Mouse (Mus musculus) left cerebral cortex, adult 2 months (tissue): Measurements from ENCODE around the gene Crp. TPM values are rescaled to one million over a fixed set of nuclear protein-coding genes. Genes with fewer than 3 reads are reported as not detected.

ENCODE experiments used
- DNase-seq, 2 experiments: peaks; one replicate each; pipeline ENCODE4 v3.0.0; 2021 to 2022; ENCODE audit warnings: low spot score in 2 of 2, mixed read lengths in 1 of 2; ENCODE audit errors: extremely low spot score in 1 of 2
- H3K27ac ChIP-seq: fragments of 200-600 bp; 2 replicates; pipeline ENCODE4 v1.8.1; 2022
- H3K4me3 ChIP-seq: fragments of 200-600 bp; 2 replicates; pipeline ENCODE4 v1.8.1; 2022
- CTCF ChIP-seq: fragments of 200-600 bp; IDR thresholded peaks from 2 replicates; pipeline ENCODE4 v1.8.1; 2022; ENCODE audit warnings: antibody characterized with exemption, mild to moderate bottlenecking, moderate library complexity
- intact Hi-C: fragments of 180-260 bp; cut with DNase I; formaldehyde crosslinking; loops from one replicate; pipeline ENCODE4 v1.15.1; 2025
- total RNA-seq, 2 experiments: library from RNA; stranded (reverse); gene quantifications; 2 replicates each; pipeline ENCODE4 v1.2.3; 2021

Gene Crp
- total RNA-seq, 2 experiments from 2014 or later, result not detected

DNA sequence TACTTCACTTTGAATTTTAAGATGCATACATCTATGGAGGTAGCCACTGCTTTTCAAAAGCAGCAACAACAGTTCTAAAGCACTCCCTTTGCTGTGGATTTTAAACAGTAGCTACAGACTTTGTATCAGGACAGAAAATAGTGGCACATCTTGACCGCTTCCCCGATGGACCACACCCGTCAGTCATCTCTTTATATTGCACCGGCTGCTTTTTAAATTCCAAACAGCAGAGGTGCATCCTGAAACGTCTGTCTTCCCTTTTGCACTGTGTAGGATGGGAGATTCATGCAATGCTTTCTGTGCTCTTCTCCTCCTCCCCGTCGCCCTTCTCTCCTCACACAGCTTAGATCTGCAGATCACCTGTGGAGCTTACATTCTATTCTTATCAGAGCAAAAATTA, 57.3 kb downstream of the Crp start:
- H3K27ac ChIP-seq, result no peak overlapping the region
- no peak for TF ChIP-seq CTCF
- DNase-seq, result no peak
- H3K4me3 ChIP-seq, result no peak overlapping the region
- intact Hi-C loops, result loop anchor here (10.0 kb wide), 2 partner anchors 200 to 610 kb away; partner anchors contain the start of genes Cadm3 and Olfr16

DNA sequence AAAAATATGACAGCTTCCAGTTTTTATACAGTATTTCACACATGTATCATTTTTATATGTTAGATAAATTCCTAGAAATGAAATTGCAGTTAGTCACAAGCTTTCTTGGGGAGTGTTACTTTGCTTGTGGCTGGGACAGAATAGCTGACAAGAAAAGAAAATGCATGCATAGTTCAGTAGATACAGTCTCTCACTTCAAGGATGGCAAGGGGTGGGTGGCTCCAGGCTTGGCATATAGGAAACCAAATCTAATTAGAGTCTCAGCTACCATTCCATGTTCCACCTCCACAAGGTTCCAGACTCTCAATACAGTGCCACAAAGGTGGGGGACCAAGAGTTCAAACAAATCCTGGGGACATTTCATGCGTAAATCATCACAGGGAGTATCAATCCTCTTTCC, 61.7 kb downstream of the Crp start:
- no peak overlapping the region for H3K4me3 ChIP-seq
- no peak overlapping the region for H3K27ac ChIP-seq
- intact Hi-C loops, result loop anchor here (1.0 to 10.0 kb wide), 3 partner anchors 195 to 605 kb away; partner anchors contain the start of genes Cadm3 and Olfr16
- DNase-seq, result no peak
- no peak for TF ChIP-seq CTCF

DNA sequence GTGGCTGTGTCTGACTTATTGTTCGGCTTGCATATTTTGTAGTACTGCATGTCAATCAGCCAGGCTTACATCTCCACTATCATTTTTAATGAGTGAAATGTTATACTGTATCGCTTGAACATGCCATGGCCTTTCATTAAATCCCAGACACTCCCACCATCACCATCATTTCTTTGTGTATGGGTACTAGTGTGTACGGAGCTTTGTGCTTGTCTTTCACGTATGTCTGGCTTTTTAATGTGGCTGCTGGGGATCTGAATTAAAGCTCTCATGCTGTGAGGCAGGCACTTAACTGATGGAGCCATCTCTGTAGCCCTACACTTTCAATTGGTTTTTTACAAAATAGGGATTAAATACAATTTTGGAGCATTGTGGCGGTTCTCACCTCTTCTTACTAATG, 81.3 kb downstream of the Crp start:
- no peak overlapping the region for H3K27ac ChIP-seq
- no peak for TF ChIP-seq CTCF

DNA sequence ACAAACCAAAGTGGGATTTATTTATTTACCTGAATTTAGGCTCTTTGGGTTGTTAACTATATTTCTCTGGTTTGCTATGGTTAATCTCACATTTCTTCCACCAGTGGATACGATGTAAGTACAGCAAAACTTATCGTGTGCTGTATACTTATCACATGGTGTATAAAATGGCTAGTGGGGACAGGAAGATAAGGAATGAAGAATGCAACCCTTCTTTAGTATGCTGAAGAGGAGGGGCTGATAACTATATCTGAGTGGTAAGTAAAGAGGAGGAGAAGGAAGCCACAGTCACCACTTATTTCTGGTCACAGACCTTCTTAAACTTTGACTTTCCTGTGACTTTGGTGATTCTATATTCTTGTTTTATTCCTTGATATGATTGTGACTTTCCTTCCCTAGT, 87.5 kb downstream of the Crp start:
- DNase-seq, result no peak
- no peak for TF ChIP-seq CTCF
- H3K27ac ChIP-seq, result no peak overlapping the region
- intact Hi-C loops, result no loop called here
- no peak overlapping the region for H3K4me3 ChIP-seq

More for the DNA sequence above, 81.3 kb downstream of the Crp start:
- no peak for DNase-seq
- H3K4me3 ChIP-seq, result no peak overlapping the region
- intact Hi-C loops, result no loop called here

DNA sequence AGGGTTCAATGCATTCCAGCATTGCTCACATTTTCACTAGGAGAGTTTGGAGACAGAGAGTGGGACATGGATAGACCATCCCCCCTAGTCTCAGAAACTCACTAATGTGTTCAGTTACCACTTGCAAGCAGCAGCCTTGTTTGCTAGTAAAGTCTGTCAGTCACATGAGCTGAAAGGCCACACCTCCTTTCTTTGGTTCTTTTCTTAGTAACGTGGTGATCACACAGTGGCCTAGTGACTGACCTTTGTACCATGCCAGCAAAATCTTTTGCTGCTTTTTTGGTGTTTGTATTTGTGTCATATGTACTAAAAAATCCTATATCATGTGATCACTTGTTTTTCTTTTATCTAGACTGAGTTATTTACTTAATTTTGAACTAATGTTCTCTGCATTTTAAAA, 88.0 kb downstream of the Crp start:
- no peak for TF ChIP-seq CTCF
- intact Hi-C loops, result no loop called here
- no peak overlapping the region for H3K27ac ChIP-seq
- no peak overlapping the region for H3K4me3 ChIP-seq
- DNase-seq, result no peak

DNA sequence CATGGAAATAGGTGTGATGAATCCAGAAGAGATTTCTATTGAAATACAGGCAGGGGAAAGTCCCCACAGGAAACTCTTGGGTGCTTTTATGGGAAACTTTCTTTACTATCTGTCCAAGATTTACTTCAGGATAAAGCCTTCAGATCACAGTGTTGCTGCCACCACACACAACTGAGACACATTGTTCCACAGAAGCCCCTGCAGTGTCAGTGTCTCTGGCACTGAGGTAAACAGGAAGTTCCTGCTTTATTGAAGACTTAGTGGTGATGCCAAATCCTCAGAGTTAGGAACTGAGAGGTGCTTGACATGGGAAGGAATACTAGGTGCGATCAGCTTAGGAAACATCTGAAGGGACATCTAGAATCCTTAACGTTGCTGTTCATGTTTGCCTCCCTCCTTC, 131.1 kb downstream of the Crp start:
- DNase-seq, result no peak
- intact Hi-C loops, result no loop called here
- Histone ChIP-seq H3K27ac (no peak overlapping the region), H3K4me3 (no peak overlapping the region)
- TF ChIP-seq CTCF, result no peak

DNA sequence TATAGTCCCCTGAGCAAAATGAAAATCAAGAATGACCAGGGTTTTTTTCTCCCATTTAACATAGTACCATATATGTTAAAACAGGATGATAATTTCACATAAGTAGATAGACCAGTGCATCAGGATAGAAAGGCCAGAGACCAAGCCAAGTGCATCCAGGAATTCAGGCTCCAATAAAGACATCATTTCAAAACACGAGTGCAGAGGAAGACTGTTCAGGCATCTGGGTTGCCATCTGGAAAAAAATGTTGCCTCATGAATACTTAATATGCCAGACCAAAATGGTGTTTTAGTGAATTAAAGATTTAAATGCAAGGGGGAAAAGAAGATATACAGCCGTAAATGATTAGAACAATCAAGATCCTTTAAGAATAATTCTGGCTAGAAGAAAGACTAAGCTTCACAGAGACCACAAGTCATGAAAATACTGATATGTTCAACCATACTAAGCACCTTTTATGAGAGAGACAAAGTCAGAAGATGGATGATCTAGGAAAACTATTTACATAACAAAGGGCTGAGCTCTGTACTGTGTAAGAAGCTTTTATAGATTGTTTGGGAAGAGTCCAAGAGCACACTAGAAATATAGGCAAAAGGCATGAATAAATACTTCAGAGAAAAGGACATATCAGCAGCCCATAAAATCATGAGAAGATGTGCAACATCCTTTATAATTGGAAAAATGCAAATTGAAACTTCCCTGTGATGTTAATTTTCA, 149.3 kb downstream of the Crp start:
- TF ChIP-seq CTCF, result no peak
- intact Hi-C loops, result no loop called here
- Histone ChIP-seq H3K27ac (no peak overlapping the region), H3K4me3 (no peak overlapping the region)
- no peak for DNase-seq

DNA sequence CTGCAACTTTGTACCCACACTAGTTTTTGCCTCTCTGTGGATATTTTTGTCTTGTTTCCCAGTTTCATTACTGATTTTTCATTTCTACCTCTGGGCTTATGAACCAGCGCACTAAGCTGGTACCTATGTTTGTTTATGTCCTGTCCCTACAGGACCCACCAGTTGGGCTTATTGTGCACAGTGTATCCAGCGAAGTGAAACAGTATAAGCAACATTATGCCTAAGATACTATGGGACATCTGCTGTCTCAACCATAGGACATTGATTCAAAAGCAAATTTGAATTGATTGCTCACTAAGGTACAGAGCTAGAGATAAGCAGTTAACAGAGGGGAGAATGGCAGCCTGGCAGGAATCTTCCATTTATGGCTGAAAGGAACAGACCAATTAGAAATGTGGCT, 150.3 kb downstream of the Crp start:
- TF ChIP-seq CTCF, result no peak
- Histone ChIP-seq H3K27ac (no peak overlapping the region), H3K4me3 (no peak overlapping the region)
- no peak for DNase-seq
- intact Hi-C loops, result no loop called here

DNA sequence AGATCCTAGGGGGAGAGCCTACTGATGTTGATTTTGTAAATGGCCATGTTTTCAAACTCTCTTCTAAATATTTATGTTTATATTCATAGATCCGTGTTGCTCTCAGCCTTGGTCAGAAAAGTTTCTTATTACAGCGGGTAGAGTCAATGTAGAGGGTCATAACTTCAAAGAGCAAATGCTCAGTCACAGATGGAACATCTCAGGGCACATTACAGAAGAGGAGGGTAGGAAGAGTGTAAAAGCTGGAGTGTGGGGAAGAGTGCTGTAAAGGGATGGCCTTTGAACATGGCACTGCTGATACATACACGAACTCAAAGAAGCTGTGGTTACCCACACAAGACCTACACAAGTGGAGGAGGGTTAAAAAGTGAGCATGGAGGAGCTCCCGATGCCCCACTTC, 177.4 kb downstream of the Crp start:
- no peak for TF ChIP-seq CTCF
- Histone ChIP-seq H3K4me3 (no peak overlapping the region), H3K27ac (no peak overlapping the region)
- no peak for DNase-seq
- intact Hi-C loops, result no loop called here

DNA sequence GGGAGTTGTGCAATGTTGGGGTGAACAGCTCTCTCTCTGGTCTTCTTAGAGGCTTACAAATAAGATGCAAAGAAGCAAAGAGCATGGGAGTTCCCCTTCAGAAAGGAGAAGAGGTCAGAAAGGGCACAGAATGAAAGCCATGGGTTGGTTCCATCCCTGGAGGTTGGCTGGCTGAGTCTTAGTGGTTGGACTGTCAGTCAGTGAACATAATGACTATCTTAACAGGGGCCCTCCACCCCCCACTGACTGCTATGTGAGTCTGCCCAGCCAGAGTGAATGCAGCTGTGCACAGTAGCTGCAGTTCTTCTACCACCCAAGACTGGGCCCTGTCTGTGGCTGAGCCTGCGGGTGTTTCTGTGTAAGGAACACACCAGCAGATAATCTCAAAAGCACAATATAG, 178.8 kb downstream of the Crp start:
- no peak for DNase-seq
- intact Hi-C loops, result no loop called here
- no peak overlapping the region for H3K4me3 ChIP-seq
- TF ChIP-seq CTCF, result no peak
- no peak overlapping the region for H3K27ac ChIP-seq

Other genes starting within 250 kb of the Crp start
- gene Slamf9, start 222.7 kb upstream of the Crp start, total RNA-seq, result under 1 TPM; 0.70 to 0.79 TPM
- gene Igsf9, start 216.3 kb upstream of the Crp start, total RNA-seq, result 10 to 100 TPM; 12.5 to 12.8 TPM
- gene Tagln2, start 198.0 kb upstream of the Crp start, total RNA-seq, result 10 to 100 TPM in 1 of 2 experiments, 1 to 10 TPM in 1; 9.3 to 12.4 TPM
- gene Cfap45, start 177.3 kb upstream of the Crp start, total RNA-seq, result 1 to 10 TPM; 4.5 to 5.2 TPM
- under 1 TPM; 0.23 to 0.26 TPM for gene Vsig8, start 142.1 kb upstream of the Crp start, total RNA-seq
- gene Slamf8, start 107.5 kb upstream of the Crp start, total RNA-seq, result not detected
- gene Fcrl6, start 95.5 kb upstream of the Crp start, total RNA-seq, result not detected
- gene Dusp23, start 65.1 kb upstream of the Crp start, total RNA-seq, result 1 to 10 TPM; 4.4 to 5.7 TPM
- not detected for gene Apcs, start 197.0 kb downstream of the Crp start, total RNA-seq